Mouse (Mus musculus) CD4-positive naive resting alpha-beta T cell, adult 57 days (primary cell): ENCODE data around the gene Batf2. TPM values are rescaled to one million over a fixed set of nuclear protein-coding genes. Genes with fewer than 3 reads are reported as not detected.

Experiments used
- total RNA-seq: library from RNA; stranded (reverse); gene quantifications from one replicate; pipeline ENCODE4 v1.2.4, GENCODE M21; 2023

Gene Batf2
- not detected for total RNA-seq

DNA sequence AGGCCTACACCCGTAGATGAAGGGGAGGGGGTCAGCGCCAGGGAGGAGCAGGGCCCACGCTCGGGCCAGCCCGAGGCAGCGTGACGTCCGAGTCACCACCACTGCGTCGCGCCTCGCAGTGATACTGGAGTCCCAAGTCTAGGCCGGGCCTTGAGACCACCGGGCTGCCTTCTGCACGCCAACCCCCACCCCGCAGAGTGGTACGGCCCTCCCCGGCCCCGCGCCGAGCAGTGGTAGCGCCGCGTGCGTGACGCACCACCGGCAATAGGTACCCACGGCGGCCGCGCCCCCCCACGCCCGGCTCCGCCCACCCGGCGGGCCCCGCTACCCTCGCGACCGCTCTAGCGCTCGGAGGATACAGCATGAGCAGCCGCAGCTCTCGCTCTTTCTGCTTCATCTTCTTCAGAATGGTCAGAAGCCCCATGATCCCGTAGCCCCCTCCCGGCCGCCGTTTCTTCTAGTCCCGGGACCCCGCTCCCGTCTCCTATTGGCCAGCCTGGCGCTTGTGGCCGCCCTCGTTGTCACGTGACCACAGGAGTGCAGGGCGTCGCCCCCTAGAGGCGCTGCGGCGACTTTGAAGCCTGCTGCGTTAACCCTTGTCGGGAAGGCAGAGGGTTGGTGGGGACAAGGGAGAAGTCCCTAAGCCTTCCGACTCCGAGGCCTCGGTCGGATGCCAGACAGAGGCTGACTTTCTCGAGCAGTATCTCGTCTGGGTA lies at the start of gene Batf2:
Batf2 (plus strand) TSS at position 306 of the 716 bp plus-strand sequence.

DNA sequence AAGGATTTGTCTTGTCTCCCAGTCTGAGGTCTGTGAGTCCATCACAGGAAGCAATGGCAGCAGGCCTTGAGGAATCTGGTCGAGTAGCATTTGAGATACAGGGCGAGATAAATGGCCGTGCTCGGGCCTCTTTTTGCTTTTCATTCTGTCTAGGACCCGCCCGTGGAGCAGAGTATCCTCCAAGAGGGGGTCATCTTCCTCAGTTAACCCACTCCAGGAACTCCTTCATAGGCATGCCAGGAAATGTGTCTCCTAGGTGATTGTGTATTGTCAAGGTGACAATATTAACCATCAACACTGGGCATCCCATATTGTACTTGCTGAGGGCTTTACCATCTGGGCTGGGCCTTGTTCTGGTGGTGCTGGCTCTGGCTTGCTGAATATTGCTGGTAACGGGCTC lies 46.7 kb upstream of the Batf2 start, which contains the start of gene AC131692.1:
AC131692.1 (plus strand) TSS at position 301 of the 400 bp plus-strand sequence.

DNA sequence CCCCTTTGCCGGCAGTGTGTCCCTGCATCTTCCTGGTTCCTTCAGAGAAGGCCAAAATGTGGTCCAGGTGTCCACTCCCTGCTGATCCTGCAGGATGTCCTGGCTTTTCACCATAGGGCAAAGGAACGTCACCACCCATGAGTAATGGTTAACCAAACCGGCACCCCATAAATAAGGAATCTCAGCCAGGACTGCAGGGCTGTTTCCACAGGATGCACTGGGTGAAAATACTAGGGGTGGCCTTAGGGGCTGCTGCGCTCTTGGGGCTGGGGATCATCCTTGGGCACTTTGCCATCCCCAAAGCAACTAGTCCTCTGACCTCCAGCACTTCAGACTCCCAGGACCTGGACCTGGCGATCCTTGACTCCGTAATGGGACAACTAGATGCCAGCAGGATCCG lies 35.2 kb upstream of the Batf2 start, which contains the start of gene Naaladl1:
Naaladl1 (plus strand) TSS at position 197 of the 400 bp plus-strand sequence.

DNA sequence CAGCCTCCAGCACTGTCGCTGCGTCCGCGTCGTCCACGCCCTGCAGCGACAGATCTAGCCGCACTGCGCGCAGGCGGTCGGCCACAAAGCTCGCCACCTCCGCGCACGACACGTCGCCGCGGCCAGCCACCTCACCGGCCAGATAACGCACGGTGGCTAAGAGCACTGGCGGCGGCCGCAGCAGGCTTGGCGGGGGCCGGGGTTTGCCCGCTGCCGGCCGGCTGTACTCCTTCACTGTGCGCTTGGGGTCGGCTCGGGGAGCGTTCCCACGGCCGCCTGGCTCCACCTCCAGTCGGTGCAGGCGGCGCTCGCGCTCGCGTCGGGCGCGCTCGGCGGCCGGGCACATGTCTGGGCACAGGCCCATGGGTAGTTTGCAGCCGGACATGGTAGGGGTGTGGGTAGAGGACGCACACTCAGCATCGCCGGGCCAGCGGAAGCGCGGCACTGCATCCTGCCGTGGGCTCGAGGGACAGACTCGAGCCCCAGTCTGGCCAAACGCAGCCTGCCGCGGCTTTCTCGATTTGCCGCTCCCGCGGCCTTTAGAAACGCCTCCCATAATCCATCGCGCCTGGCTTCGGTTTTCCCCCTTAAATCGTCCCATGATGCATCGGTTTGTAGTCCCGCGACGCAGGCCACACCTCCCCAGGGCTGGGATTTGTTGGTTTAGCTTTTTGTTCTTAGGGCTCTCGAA lies 22.7 kb upstream of the Batf2 start, which contains the start of gene Sac3d1:
Sac3d1 (minus strand) TSS at position 665 of the 691 bp plus-strand sequence.

DNA sequence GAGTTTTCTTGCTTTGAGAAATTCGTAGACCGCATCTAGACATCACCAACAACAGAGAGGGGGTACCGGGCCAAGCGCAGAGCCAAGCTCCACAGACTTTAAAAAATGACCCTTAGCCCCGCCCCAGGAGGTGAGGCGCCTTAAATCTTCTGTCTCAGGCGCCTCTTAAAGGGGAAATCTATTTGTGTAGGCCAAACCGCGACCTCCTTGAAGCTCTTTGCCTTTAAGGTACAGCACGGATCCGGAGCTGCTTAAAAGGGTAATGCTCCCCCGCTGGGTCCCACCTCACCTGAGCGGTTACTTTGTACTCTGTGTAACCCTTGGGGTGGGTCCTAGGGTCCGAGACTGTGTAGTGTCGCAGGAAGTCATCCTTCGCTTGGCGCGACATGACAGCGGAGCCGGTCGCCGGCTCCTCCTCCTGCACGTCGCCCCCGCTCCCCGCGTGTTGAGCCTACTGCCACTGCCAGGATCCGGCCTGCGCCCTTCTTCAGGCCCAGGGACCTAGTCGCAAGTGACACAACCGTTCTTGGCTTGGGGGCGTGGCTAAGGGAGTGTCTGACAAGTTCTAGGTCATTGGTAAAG lies 12.9 kb upstream of the Batf2 start, which contains the start of gene Snx15:
Snx15 (minus strand) TSS at position 545 of the 582 bp plus-strand sequence.

DNA sequence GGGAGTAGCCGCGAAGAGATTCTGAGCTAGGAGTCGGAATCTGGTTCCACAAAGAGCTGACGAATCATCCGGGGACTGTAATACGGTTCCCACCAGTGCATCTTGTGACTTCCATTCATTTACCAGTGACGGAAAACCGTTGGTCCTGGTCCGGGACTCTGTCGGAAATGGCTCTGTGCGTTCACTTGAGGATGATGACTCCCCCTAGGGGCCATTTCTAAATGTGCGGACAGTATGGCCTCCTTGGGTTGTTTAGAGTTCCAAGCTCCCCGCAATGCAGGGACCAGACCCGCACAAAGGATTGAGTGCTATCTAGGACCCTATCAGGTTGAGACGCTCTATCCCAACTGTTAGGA lies 589 bp downstream of the Batf2 start, which contains the start of gene Arl2:
Arl2 (minus strand) TSS at position 155 of the 356 bp plus-strand sequence.

DNA sequence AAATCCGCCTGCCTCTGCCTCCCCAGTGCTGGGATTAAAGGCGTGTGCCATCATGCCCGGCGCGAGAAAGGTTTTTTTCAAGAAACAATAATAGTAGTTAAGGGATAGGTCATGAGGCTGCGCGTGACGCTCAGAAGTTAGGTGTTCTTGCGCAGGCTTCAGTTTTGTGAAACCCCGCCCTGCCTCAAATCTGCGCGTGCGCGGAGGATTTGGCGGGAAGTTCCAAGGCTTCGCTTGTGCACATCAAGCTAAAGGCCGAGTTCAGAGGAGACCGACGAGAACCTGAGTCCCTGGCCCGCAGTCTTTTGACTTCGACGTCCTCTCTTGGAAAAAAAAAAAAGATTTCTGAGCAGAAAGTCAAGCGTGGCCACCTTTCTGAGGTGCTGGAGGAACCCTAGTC lies 43.3 kb downstream of the Batf2 start, which contains the start of gene Majin:
Majin (plus strand) TSS at position 258 of the 400 bp plus-strand sequence.

Other genes starting within 250 kb of the Batf2 start
- 2.4 TPM for gene Tigd3, start 246.8 kb upstream of the Batf2 start, total RNA-seq
- gene Dpf2, start 228.0 kb upstream of the Batf2 start, total RNA-seq: 153 TPM
- 0.38 TPM for gene Cdc42ep2, start 216.2 kb upstream of the Batf2 start, total RNA-seq
- gene Pola2, start 176.8 kb upstream of the Batf2 start, total RNA-seq: 60.3 TPM
- gene Slc22a20, start 154.8 kb upstream of the Batf2 start, total RNA-seq: not detected
- gene Capn1, start 125.1 kb upstream of the Batf2 start, total RNA-seq: 129 TPM
- 56.5 TPM for gene Syvn1, start 94.4 kb upstream of the Batf2 start, total RNA-seq
- gene Mrpl49, start 83.2 kb upstream of the Batf2 start, total RNA-seq: 21.1 TPM
- gene Fau, start 83.1 kb upstream of the Batf2 start, total RNA-seq: 3,183 TPM
- gene Znhit2, start 79.8 kb upstream of the Batf2 start, total RNA-seq: 15.9 TPM
- 18.6 TPM for gene Tm7sf2, start 72.6 kb upstream of the Batf2 start, total RNA-seq
- gene Vps51, start 63.8 kb upstream of the Batf2 start, total RNA-seq: 112 TPM
- gene Tmem262, start 61.0 kb upstream of the Batf2 start, total RNA-seq: not detected
- 1.7 TPM for gene Gm28374, start 58.7 kb upstream of the Batf2 start, total RNA-seq
- 62.2 TPM for gene Zfpl1, start 56.0 kb upstream of the Batf2 start, total RNA-seq
- 0.95 TPM for gene Cdca5, start 56.0 kb upstream of the Batf2 start, total RNA-seq
- not detected for gene AC131692.1, start 46.6 kb upstream of the Batf2 start, total RNA-seq
- not detected for gene Naaladl1, start 35.2 kb upstream of the Batf2 start, total RNA-seq
- 13.2 TPM for gene Sac3d1, start 22.3 kb upstream of the Batf2 start, total RNA-seq
- gene Snx15, start 12.7 kb upstream of the Batf2 start, total RNA-seq: 33.3 TPM
- 26.4 TPM for gene Arl2, start 565 bp downstream of the Batf2 start, total RNA-seq
- not detected for gene Majin, start 43.4 kb downstream of the Batf2 start, total RNA-seq
- not detected for gene Gpha2, start 85.4 kb downstream of the Batf2 start, total RNA-seq
- gene Ppp2r5b, start 94.9 kb downstream of the Batf2 start, total RNA-seq: 26.0 TPM
- 188 TPM for gene Atg2a, start 100.7 kb downstream of the Batf2 start, total RNA-seq
- gene Ehd1, start 135.7 kb downstream of the Batf2 start, total RNA-seq: 24.4 TPM
- 8.2 TPM for gene Cdc42bpg, start 165.5 kb downstream of the Batf2 start, total RNA-seq
- gene Men1, start 194.0 kb downstream of the Batf2 start, total RNA-seq: 38.0 TPM
- 557 TPM for gene Map4k2, start 200.2 kb downstream of the Batf2 start, total RNA-seq
- 1,089 TPM for gene Sf1, start 222.7 kb downstream of the Batf2 start, total RNA-seq
- 46.4 TPM for gene Pygm, start 243.4 kb downstream of the Batf2 start, total RNA-seq